Mouse (Mus musculus) erythroblast, embryonic 14.5 days (primary cell): ENCODE data around the gene Asb7.

Experiments
- GATA1 ChIP-seq: IDR thresholded peaks from 2 replicates; pipeline ENCODE4 v1.6.1; 2012; ENCODE audit warnings: low read length, inconsistent platforms, mixed read lengths
- TAL1 ChIP-seq: IDR thresholded peaks from 3 replicates; pipeline ENCODE4 v1.6.1; 2012; ENCODE audit warnings: low read length, inconsistent platforms, mixed read lengths

GRCm38 (mm10) chr7:66649181-66649580 lies 40.2 kb downstream of the Asb7 start:
- TF ChIP-seq GATA1 (no peak), TAL1 (no peak)
